ENCODE assay signal across 23 mouse cellular contexts in genomic region chr5:64661959-64662358, GRCm38 (mm10).
DNase-seq lines count a peak whose midpoint lies in the region; ATAC-seq and TF ChIP-seq lines count a peak whose summit lies in the region.
"Had no signal": no experiment of that assay in that cellular context is flagged by ENCODE, and none has a peak within 500 bp of the region (broad histone marks: within the 10 kb centered on the region; RNA-seq: fewer than 3 reads in every experiment).

No protein-coding gene starts in this region.

- H3K9me3 ChIP-seq in midbrain, embryonic 16.5 days (replicated peaks; ENCODE audit: control insufficient read depth, low read length, poor library complexity, severe bottlenecking): no peaks in the 10 kb centered on the region
- H3K9me3 ChIP-seq: embryonic facial prominence, embryonic 15.5 days; forebrain, embryonic 15.5 days; hindbrain, embryonic 10.5 days; limb, embryonic 15.5 days; lung, embryonic 15.5 days had no signal

- 17% methylated on average over 6 of the region's 6 CpGs for WGBS in spleen, adult 2 months
- WGBS in midbrain, embryonic 16.5 days: 48% methylated on average over 6 of the region's 6 CpGs

- H3K9ac ChIP-seq in midbrain, embryonic 16.5 days (ENCODE audit: low read depth, low read length): no peak overlapping the region
- H3K9ac ChIP-seq: embryonic facial prominence, embryonic 15.5 days; forebrain, embryonic 15.5 days; limb, embryonic 15.5 days; lung, embryonic 15.5 days had no signal

- no peak for ATAC-seq in midbrain, embryonic 16.5 days
- ATAC-seq: forebrain, embryonic 15.5 days; hindbrain, embryonic 16.5 days had no signal

- H3K4me3 ChIP-seq in spleen, adult 2 months (ENCODE audit: extremely low read depth, insufficient read depth, insufficient read length): no peak overlapping the region
- H3K4me3 ChIP-seq in midbrain, embryonic 16.5 days (ENCODE audit: low read depth, low read length): no peak overlapping the region
- H3K4me3 ChIP-seq: embryonic facial prominence, embryonic 15.5 days; forebrain, embryonic 15.5 days; hindbrain, embryonic 10.5 days; left cerebral cortex, adult 2 months; limb, embryonic 15.5 days; lung, embryonic 15.5 days had no signal

- TF ChIP-seq POLR2A in spleen, adult 2 months (IDR thresholded peaks at IDR 0.05; ENCODE audit: low read depth, low read length): no peak

- peak overlapping the region; percentile 75 for H3K27ac ChIP-seq in spleen, adult 2 months (ENCODE audit: insufficient read depth, low read length)
- H3K27ac ChIP-seq in midbrain, embryonic 16.5 days (ENCODE audit: low read length): no peak overlapping the region
- H3K27ac ChIP-seq: embryonic facial prominence, embryonic 15.5 days; forebrain, embryonic 15.5 days; hindbrain, embryonic 10.5 days; kidney, postnatal 0 days; left cerebral cortex, adult 2 months; limb, embryonic 15.5 days; lung, embryonic 15.5 days had no signal

- peaks cover 15% of the 10 kb centered on the region; the same call in 1 of the 2 replicates for H3K4me1 ChIP-seq in spleen, adult 2 months (ENCODE audit: control insufficient read depth, insufficient read depth, insufficient read length)
- no peaks in the 10 kb centered on the region for H3K4me1 ChIP-seq in midbrain, embryonic 16.5 days (ENCODE audit: control insufficient read depth, insufficient read depth, low read length)
- H3K4me1 ChIP-seq: embryonic facial prominence, embryonic 15.5 days; lung, embryonic 15.5 days had no signal

- H3K27me3 ChIP-seq in spleen, adult 2 months (ENCODE audit: control insufficient read depth, insufficient read depth, low read length): no peaks in the 10 kb centered on the region
- no peaks in the 10 kb centered on the region for H3K27me3 ChIP-seq in midbrain, embryonic 16.5 days (ENCODE audit: control insufficient read depth, insufficient read depth, low read depth, low read length)
- H3K27me3 ChIP-seq: embryonic facial prominence, embryonic 15.5 days; forebrain, embryonic 15.5 days; limb, embryonic 15.5 days; lung, embryonic 15.5 days had no signal

- no peak for DNase-seq in spleen, adult 2 months (ENCODE audit: low read depth in 1 of 2, low spot score in 2 of 2)
- no peak for DNase-seq in spleen, adult 18-20 months
- DNase-seq in ES-CJ7 (ENCODE audit: low read depth, low spot score): peak; percentile 16
- DNase-seq in naive thymus-derived CD4-positive, alpha-beta T cell, adult 2 months (ENCODE audit: low read depth): peak; percentile 44
- DNase-seq in cerebellum, adult 9-11 months: no peak
- DNase-seq in kidney, adult 9 months: no peak
- DNase-seq: adrenal gland, postnatal 14 days; cerebellum, adult 2 months; cerebellum, postnatal 36 days; gastrocnemius, postnatal 10 days; kidney, adult 11 months; left cerebral cortex, postnatal 4 days; lung, postnatal 4 days had no signal

- no peak for TF ChIP-seq CTCF in spleen, adult 2 months (IDR thresholded peaks at IDR 0.05; ENCODE audit: extremely low read depth, insufficient read depth, insufficient read length, insufficient replicate concordance)

- no peak overlapping the region for H3K4me2 ChIP-seq in midbrain, embryonic 16.5 days (ENCODE audit: low read length)
- H3K4me2 ChIP-seq: embryonic facial prominence, embryonic 15.5 days; forebrain, embryonic 15.5 days; heart, embryonic 11.5 days; limb, embryonic 15.5 days; lung, embryonic 15.5 days had no signal

- no peaks in the 10 kb centered on the region for H3K36me3 ChIP-seq in spleen, adult 2 months (ENCODE audit: control insufficient read depth, insufficient read depth, low read length)
- no peaks in the 10 kb centered on the region for H3K36me3 ChIP-seq in midbrain, embryonic 16.5 days (ENCODE audit: control insufficient read depth, insufficient read depth, low read length)
- H3K36me3 ChIP-seq: embryonic facial prominence, embryonic 15.5 days; forebrain, embryonic 15.5 days; hindbrain, embryonic 10.5 days; limb, embryonic 15.5 days; lung, embryonic 15.5 days had no signal

Comparison
In these comparisons a context has a peak if more than half of its experiments do, and no peak if none do; other contexts are left out.
1. DNase-seq: peak in ES-CJ7 (single experiment) and naive thymus-derived CD4-positive, alpha-beta T cell, adult 2 months (single experiment); none in spleen, adult 2 months (0 of 2), spleen, adult 18-20 months (0 of 2), cerebellum, adult 9-11 months (single experiment) and kidney, adult 9 months (single experiment).